Mouse (Mus musculus) common myeloid progenitor, adult 5-6 weeks (primary cell): ENCODE results near the gene Prr3. TPM values are rescaled to one million over a fixed set of nuclear protein-coding genes. Genes with fewer than 3 reads are reported as not detected.
A peak's percentile ranks its signal among the peaks of the same experiment; 100 is the strongest.
"Not testable (repeated sequence)": the region's sequence is repeated elsewhere in the genome, so short reads cannot be mapped to it uniquely, and the experiment has no call there.

Source experiments
- ATAC-seq: replicated peaks from 2 replicates; pipeline ENCODE4 v1.8.0; 2016; ENCODE audit warnings: low read depth, mild to moderate bottlenecking, moderate TSS enrichment, inconsistent platforms; ENCODE audit not compliant: poor library complexity, severe bottlenecking
- total RNA-seq: library from RNA; stranded (forward); fragments of 200-1000, 187-1606 nt; gene quantifications from 2 replicates; pipeline ENCODE4 v1.2.3, GENCODE M21; 2017

Gene Prr3
- total RNA-seq, result 8.3 and 9.7 TPM in 2 replicates

DNA sequence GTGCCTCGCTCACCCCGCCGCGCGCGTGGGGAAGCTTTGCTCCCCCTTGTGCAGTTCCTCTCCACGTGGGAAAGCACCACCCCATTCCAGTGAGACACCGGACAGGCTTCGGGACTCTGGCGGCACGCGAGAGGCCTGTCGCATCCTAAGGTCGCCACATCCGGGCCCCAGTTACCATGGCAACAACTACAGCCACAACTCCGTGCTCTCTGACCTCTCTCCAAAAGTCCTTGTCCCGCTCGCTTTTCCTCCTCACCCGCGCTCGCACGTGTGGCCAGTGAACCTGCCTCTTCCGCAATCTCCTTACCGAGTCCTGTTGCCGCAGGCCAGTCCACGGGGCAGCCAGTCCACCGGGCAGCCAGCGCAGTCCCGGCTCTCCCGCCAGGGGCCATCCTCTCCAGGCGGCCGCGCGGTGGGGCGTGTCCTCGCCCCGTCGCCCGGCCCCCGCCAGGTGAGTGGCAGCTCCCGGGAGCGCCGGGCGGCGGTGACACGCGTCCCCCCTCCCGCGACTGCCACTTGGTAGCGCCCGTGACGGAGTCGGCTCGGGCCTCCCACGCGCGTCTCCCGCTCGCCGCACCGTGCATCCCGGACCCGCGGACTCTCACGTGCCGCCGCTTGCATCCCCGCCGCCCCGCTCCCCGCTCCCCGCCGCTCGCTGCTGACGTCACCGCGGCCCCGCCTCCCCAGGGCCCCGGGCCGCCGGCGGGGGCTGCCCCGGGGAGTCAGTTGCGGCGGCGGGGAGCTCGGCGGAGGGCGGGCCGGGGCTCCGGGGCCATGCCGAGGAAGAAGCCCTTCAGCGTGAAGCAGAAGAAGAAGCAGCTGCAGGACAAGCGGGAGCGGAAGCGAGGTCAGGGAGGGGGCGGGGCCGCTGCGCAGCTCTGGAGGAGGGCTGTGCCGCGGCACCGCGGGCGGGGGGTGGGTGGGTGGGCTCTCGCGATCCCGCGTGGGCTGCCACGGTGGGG, at the start of gene Prr3, which contains the start of gene Gnl1:
TSS of gene Prr3 (minus strand) at position 836 of the 962 bp plus-strand sequence.
TSS of gene Gnl1 (plus strand) at position 451 of the 962 bp plus-strand sequence.
- peak; percentile 83 for ATAC-seq

DNA sequence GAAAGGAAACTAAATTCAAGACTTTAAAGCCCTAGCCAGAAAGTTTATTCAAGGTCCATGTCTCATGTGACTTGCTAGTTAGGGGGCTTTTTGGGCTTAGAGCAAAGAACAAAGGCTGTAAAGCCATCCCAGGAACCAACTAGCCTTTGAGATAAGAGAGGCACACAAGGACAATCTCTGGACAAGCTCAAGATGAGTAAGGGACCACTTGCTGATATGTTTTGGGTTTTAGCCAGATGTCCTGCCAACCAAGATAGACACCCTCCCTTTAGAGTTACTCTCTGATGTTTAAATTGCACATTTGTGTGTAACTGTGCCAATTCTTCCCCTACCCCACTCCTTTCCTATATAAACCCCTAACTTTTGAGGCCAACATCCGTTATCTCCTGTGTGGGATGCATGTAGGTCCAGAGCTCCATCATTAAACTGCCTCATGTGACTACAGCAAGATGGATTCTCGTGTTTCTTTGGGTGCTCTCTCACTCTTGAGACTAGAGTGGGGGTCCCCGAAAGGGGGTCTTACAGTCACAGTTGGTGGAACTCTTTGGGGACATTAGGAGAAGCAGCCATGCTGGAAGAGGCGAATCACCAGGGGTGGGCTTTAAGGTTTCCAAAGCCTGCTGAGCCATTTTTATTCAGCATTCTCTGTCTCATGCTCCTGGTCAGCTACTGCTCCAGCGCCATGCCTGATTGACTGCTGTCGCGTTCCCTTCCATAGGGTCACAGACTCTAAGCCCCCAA, 49.0 kb upstream of the Prr3 start:
- no peak for ATAC-seq

DNA sequence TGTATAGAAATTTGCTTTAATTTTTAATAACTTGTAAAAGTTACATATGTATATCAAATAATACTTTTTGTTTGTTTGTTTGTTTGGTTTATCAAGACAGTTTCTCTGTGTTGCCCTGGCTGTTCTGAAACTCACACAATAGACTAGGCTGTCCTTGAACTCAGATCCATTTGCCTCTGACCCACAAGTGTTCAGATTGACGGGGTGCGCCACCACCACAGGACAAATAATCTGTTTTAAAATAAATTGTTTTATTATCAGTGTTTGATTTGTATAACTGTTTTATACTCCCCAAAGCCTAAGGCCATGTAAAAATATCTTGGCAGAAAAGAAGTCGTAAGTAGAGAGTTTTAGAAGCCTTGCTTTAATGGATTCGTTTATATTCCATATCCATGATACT, 47.6 kb upstream of the Prr3 start:
- no peak for ATAC-seq

DNA sequence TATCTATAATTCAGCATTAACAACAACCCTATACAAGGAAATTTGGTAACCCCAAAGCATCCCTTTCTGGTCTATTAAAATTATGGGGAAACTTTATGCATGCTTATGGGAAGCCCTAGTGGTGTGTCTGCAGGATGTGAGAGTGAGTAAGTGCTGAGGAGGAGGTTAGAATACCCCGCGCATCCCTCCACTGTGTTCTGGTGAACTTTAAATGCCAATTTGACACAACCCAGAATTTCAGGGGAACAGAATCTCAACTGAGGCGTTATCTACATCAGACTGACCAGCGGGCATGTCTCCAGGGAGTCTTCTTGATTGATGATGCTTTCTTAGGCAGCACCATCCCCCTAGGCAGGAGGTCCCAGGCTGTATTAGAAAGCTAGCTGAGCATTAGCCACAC, 45.9 kb upstream of the Prr3 start:
- no peak for ATAC-seq

DNA sequence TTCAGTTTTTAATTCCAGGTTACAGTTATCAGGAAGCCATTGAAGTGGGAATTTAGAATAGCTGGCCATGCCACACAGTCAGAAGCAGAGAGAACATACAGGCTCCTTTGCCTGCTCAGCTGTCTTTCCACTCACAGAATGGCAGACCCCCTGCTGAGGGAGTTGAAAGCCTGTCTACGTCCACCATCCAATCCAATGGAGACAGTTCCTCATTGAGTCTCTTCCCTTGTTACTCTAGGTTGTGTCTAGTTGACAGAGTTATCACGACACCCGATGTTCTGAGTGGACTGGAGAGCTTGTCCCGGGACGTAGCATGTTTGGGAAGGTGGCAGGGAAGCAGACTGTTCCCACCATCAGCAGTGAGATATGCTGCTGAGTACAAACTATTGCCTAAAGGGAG, 45.2 kb upstream of the Prr3 start:
- ATAC-seq, result no peak

DNA sequence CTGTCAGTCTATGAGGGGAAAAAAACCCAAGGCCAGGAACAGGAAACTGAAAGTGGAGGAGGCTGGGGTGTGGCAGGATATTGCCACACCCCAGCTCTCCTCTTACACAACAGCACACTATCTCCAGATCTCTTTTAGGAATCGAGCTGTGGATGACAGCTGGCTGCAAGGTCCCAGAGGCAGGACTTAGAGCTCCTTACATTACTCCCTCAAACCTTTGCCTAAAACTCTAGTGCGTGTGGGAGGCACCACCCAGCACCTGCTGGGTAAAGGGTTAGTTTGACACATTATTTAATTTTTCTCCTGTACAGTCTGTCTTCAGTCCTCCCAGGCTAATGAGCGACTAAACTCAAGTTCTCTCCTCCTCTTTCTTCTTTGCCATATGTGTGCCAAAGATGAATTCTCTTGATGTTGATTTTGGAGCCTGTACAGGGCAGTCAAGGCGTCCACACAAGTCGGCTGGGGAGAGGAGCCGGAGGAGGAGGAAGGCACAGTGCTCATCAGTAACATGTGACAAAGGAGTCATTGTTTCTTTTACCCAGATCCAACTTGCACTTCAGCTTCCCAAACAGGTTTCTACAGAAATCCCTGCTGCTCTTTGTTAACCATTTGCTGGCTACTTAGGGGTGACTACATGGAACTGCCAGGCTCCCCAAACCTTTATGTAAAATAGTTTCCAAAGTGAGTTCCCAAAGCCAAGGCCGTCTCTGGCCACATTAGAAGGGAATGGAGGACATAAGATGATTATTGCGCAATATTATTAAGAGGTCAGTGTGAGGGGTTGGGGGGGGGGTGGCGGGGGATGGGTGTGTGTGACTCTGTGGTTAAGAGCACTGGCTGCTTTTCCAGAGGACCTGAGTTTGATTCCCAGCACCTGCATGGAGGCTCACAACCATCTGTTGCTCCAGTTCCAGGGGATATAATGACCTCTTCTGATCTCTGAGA, 43.9 kb upstream of the Prr3 start:
- peak; percentile 38 for ATAC-seq

DNA sequence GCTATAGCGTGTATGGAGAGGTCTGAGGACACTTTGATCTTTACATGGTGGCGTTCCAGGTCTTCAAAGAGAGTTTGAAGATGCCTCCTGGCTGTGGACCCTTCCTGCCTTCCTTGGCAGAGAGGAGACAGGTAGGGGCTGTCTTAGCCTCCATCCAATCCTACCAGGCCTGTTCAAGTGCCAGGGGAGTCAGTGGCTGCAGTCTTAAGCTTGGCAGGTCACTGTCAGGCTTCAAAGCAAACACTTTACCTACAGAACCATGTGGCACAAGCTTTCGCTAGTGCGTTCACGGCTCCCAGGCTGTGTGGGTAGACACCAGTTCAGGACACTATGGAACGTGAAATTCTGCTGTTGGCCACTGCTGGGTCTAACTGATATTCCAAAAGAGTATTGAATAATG, 42.9 kb upstream of the Prr3 start:
- no peak for ATAC-seq

DNA sequence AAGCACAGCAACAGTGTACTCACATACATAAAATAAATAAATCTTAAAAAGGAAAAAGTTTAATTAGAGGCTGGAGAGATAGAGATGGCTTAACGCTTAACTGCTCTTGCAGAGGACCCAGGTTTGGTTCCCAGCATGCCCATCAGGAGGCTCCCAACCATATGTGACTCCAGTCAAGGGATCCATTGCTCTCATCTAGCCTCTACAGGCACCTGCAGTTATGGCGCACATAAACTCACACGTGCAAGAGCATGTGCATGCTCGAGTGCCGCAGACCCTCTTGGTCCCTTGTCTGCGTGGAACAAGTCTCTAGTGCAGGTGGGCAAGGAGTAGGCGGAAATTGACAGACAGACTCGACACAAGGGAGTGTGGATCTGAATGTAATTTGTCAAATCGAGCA, 42.1 kb upstream of the Prr3 start:
- ATAC-seq, result no peak

DNA sequence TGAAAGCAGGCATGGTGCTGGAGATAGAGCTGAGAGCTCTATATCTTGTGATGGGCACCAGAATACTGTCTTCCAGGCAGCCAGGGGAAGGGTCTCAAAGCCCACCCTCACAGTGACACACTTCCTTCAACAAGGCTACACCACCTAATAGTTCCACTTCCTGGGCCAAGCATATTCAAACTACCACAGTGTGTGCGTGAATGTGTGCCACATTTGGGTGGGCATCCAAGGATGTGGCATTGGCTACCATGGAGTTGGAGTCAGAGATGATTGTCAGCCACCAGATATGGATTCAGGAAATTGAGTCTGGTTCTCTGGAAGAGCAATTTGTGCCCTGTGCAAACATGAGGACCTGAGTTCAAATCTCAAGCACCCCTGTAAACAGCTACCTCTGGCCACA, 41.3 kb upstream of the Prr3 start:
- no peak for ATAC-seq

DNA sequence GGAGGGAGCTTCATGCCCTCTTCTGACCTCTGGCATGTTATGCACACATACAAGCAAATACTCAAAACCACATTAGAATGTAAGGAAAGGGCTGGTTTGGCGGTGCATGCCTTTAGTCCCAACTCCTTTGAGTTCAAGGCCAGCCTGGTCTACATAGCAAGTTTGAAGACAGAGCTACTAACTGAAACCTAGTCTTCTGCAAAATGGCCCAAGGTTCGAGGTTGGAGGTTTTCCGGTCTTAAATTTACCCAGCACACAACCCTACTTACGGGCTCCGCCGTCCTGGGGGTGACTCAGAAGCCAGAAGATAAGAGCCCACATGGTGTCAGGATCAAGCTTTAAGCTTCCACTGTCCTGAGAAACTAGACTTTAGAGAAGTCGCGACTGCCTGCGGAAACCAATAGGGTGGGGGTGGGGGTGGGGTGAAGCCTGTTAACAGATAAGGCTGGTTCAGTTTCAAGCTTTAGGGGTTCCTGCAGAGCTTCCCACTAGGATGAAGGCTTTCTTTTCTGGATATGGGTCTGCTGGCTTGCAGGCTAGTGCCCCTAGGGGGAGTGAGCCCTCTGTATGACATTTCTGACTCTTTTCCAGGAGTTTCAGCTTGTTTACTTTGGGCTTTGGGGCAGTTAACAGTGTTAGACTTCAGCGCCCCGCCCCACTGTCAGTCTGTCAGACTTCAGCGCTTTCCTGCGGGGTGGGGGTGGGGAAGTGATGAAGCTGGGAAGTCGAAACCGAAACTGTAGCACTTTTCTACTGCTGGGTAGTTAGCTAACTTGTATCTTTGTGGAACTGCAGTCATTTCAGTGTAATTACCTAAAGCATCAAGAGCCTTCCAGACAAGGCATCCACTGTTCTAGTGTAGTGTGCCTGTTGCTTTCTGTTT, 40.4 kb upstream of the Prr3 start, which contains the start of gene H2-T24:
TSS of gene H2-T24 (minus strand) at position 370 of the 883 bp plus-strand sequence.
- ATAC-seq, result peak; percentile 81

DNA sequence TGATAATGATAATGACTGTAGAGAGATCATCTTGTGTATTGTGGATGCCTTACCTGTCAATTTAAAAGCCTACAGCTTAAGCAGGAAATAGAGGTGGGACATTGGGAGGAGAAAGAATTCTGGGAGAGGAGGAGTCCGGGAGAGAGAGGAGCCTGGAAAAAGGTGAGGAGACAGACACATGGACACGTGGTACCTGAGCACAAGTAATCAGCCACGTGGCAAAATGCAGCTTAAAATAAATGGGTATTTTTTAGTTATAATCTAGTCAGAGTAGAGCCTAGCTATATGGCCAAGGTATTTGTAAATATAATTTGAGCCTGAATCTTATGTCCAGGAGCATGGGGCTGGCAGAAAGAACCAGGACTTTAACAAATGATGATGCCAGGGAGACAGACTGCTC, 39.5 kb upstream of the Prr3 start:
- ATAC-seq, result no peak

DNA sequence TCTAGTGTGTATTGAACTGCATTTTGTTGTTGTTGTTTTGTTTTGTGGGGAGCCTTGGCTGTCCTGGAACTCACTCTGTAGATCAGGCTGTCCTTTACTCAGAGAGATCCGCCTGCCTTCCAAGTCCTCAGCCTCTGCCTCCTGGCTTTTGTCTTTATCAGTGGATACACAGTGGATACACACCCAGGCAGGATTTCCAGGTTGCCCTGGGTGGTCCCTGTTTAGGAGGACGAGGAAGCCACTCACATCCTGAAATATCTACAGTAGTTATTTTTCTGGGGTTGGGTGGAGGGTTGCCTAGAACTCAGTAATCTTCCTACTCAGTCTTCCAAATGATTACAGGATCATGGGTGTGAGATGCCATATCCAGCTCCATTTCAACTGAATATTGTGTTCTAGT, 38.9 kb upstream of the Prr3 start:
- no peak for ATAC-seq

DNA sequence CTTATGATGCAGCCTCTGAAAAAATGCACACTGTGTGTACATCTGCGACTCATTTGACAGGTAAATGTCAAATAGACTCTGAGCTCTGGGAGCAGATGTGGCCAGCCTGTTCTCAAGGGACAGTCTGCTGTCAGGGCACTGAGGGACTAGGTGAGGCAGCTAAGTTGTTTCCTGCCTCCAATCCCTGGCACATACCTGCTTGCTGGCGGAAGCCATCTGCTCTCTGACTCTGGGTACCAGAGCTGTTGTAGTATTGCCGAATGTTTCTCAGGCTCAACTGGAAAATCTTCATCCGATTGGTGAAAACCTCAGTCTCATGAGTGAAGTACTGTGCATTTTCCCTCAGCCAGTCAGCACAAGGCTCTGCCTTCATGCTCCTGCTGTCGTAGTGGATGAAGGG, 37.0 kb upstream of the Prr3 start:
- ATAC-seq, result no peak

DNA sequence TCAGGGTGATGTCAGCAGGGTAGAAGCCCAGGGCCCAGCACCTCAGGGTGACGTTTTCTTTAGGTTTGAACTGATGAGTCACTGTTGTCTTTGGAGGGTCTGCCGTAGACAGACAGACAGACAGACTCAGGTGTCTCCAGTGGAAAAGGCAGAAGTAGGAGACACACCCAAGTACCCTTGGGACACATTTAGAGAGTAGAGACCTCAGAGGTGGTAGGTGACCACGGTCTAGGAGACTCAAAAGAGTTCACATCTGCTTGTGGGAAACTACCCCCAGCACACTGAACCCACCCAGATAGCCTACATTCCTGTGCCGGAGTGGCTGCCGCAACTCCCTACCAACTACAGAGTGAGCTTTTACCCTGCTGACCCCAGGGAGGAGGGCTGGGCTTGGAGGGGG, 34.9 kb upstream of the Prr3 start:
- ATAC-seq, result no peak

DNA sequence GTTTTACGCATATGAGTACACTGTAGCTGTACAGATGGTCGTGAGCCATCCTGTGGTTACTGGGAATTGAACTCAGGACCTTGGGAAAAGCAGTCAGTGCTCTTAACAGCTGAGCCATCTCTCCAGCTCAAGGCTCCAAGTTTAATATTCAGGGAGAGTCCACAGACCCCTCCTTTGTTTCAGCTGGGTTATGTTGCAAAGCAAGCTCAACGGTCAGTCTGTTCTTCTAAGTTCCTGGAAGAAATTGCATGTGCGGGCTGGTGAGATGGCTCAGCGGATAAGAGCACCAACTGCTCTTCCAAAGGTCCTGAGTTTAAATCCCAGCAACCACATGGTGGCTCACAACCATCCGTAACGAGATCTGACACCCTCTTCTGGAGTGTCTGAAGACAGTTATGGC, 24.4 kb upstream of the Prr3 start:
- not testable (repeated sequence) for ATAC-seq

DNA sequence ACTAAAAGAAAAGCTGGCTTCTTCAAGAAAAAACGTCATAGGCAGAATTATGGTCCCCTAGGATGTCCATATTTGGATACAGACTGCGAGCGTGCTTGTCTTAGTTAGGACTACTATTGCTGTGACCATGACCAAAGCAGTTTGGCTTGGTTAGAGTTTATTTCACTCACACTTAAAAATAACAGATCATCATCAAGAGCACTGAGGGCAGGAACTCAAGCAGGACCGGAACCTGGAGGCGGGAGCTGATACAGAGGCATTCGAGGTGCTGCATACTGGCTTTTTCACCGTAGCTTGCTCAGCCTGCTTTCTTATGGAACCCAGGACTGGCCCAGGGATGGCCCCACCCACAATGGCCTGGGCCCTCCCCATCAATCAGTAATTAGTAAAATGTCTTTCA, 23.3 kb upstream of the Prr3 start:
- ATAC-seq, result no peak

DNA sequence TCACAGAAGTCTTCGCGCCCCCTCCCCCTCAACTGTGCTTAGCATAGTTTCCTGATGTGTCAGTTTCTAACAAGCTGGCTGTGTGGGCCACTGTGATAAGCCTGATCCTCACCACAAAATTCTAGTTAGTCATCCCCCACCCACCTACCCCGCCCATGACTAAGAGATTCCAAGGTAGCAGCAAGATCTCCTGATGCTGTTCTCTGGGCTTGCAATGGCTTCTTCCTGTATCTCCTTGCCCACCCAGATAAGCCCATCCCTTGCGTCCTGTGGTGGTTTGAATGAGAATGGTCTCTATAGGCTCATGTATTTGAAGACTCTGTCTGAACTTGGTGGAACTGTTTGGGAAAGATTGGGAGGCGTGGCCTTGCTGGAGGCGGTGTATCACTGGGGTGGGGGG, 21.9 kb upstream of the Prr3 start:
- peak; percentile 54 for ATAC-seq

DNA sequence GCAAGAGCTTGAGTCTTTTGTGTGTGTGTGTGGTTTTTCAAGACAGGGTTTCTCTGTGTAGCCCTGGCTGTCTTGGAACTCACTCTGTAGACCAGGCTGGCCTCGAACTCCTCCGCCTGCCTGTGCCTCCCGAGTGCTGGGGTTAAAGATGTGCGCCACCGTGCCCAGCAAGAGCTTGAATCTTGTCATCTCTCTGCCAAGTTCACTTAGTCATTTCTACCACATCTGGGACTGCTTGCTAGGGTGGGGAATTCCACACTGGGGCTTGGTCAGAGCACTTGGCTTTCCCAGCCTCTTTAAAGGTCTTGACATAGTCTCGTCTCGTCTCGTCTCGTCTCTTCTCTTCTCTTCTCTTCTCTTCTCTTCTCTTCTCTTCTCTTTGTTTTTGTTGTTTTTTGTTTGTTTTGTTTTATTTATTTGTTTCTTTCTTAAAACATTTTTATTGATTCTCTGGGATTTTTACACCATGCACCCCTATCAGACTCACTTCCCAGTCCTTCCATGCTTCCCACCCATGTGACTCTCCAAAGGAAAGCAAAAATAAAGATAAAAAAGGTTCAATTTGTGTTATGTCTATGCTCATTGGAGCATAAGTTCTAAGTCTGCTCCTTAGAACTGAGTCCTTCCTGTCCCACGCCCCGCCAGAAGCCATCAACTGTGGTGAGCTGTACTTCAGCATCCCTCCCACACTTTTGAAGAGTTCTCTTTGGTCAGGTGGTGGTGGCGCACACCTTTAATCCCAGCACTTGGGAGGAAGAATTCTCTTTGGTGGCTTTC, 21.3 kb upstream of the Prr3 start:
- no peak for ATAC-seq
